Mouse (Mus musculus): ENCODE measurements around the gene Pdzk1ip1.

- TF ChIP-seq CTCF (IDR thresholded peaks at IDR 0.05; ENCODE audit: borderline replicate concordance, insufficient read depth, low read length): no peak
- TF ChIP-seq POLR2A (IDR thresholded peaks at IDR 0.05; ENCODE audit: low read depth, low read length): no peak
These were observed 8.6 kb upstream of the Pdzk1ip1 start for GRCm38 (mm10) chr4:115079821-115080349.

Data from embryonic fibroblast, embryonic 13.5 days (primary cell).